Mouse (Mus musculus): ENCODE data around the gene Kbtbd4. TPM values are rescaled to one million over a fixed set of nuclear protein-coding genes. Genes with fewer than 3 reads are reported as not detected.

The Kbtbd4 gene
- polyA plus RNA-seq, 1 experiment from 2014 or later = 27.4 TPM

GRCm38 (mm10) chr2:90938362-90938761 lies 33.8 kb downstream of the Kbtbd4 start:
- Histone ChIP-seq H3K27ac (no peak overlapping the region), H3K4me2 (no peak overlapping the region), H3K9ac (no peak overlapping the region), H3K27me3 (replicated peaks) (no peaks in the 10 kb centered on the region), H3K4me3 (replicated peaks) (no peak overlapping the region), H3K36me3 (no peaks in the 10 kb centered on the region), H3K9me3 (no peaks in the 10 kb centered on the region), H3K4me1 (peaks cover 14% of the 10 kb centered on the region; the same call in 1 of the 2 replicates)
- WGBS = 64% methylated on average over 3 of the region's 3 CpGs
- ATAC-seq (ENCODE audit: insufficient read depth, low FRiP score, low read depth) = no peak

GRCm38 (mm10) chr2:90939750-90940149 lies 35.2 kb downstream of the Kbtbd4 start:
- H3K9ac ChIP-seq = peak overlapping the region; percentile 34; the same call in 1 of the 2 replicates
- no peaks in the 10 kb centered on the region for H3K36me3 ChIP-seq
- H3K9me3 ChIP-seq = no peaks in the 10 kb centered on the region
- no peaks in the 10 kb centered on the region for H3K27me3 ChIP-seq (replicated peaks)
- peak overlapping the region; percentile 71 for H3K4me2 ChIP-seq
- H3K27ac ChIP-seq = peak overlapping the region; percentile 91
- H3K4me1 ChIP-seq = peaks cover 14% of the 10 kb centered on the region; the same call in 1 of the 2 replicates
- peak overlapping the region; percentile 87 for H3K4me3 ChIP-seq (replicated peaks)
- 36% methylated on average over 8 of the region's 8 CpGs for WGBS
- peak; percentile 41 for ATAC-seq (ENCODE audit: insufficient read depth, low FRiP score, low read depth)

GRCm38 (mm10) chr2:90940233-90941229 lies 36.0 kb downstream of the Kbtbd4 start, which contains the start of gene Celf1:
TSS of gene Celf1 (plus strand) at chr2:90940382.
- no peaks in the 10 kb centered on the region for H3K27me3 ChIP-seq (replicated peaks)
- under 1% methylated on average over 85 of the region's 113 CpGs for WGBS
- peak within 1 kb of the TSS; percentile 87 for H3K4me3 ChIP-seq (replicated peaks)
- H3K27ac ChIP-seq = peak within 1 kb of the TSS; percentile 91
- H3K9ac ChIP-seq = peak within 1 kb of the TSS; percentile 92
- no peaks in the 10 kb centered on the region for H3K9me3 ChIP-seq
- H3K4me1 ChIP-seq = peaks cover 14% of the 10 kb centered on the region; the same call in 1 of the 2 replicates
- H3K4me2 ChIP-seq = peak within 1 kb of the TSS; percentile 71
- H3K36me3 ChIP-seq = no peaks in the 10 kb centered on the region
- ATAC-seq (ENCODE audit: insufficient read depth, low FRiP score, low read depth) = peak; percentile 96

GRCm38 (mm10) chr2:90941744-90942143 lies 37.2 kb downstream of the Kbtbd4 start:
- H3K9me3 ChIP-seq = no peaks in the 10 kb centered on the region
- H3K4me3 ChIP-seq (replicated peaks) = peak overlapping the region; percentile 87; the same call in 1 of the 2 replicates
- no peak overlapping the region for H3K27ac ChIP-seq
- peak overlapping the region; percentile 71 for H3K4me2 ChIP-seq
- H3K4me1 ChIP-seq = peaks cover 14% of the 10 kb centered on the region; the same call in 1 of the 2 replicates
- ATAC-seq (ENCODE audit: insufficient read depth, low FRiP score, low read depth) = no peak
- no peaks in the 10 kb centered on the region for H3K36me3 ChIP-seq
- no peaks in the 10 kb centered on the region for H3K27me3 ChIP-seq (replicated peaks)
- H3K9ac ChIP-seq = no peak overlapping the region; the same call in 1 of the 2 replicates
- 54% methylated on average over 2 of the region's 2 CpGs for WGBS

- no peaks in the 10 kb centered on the region for H3K27me3 ChIP-seq (replicated peaks)
Observed at GRCm38 (mm10) chr2:90950149-90950548, 45.6 kb downstream of the Kbtbd4 start.

GRCm38 (mm10) chr2:90950582-90951194 lies 46.1 kb downstream of the Kbtbd4 start:
- Histone ChIP-seq H3K36me3 (no peaks in the 10 kb centered on the region), H3K9ac (no peak overlapping the region), H3K4me1 (0 out of 2 replicates have a peak, but pooled peaks cover 7% of the 10 kb centered on the region), H3K4me2 (no peak overlapping the region), H3K4me3 (replicated peaks) (no peak overlapping the region), H3K9me3 (no peaks in the 10 kb centered on the region), H3K27me3 (replicated peaks) (no peaks in the 10 kb centered on the region), H3K27ac (no peak overlapping the region)
- peak; percentile 56; the same call in 1 of the 2 replicates for ATAC-seq (ENCODE audit: insufficient read depth, low FRiP score, low read depth)

More at GRCm38 (mm10) chr2:90950149-90950548, 45.6 kb downstream of the Kbtbd4 start:
- Histone ChIP-seq H3K4me1 (0 out of 2 replicates have a peak, but pooled peaks cover 7% of the 10 kb centered on the region), H3K36me3 (no peaks in the 10 kb centered on the region), H3K4me3 (replicated peaks) (no peak overlapping the region), H3K9me3 (no peaks in the 10 kb centered on the region), H3K9ac (no peak overlapping the region), H3K27ac (no peak overlapping the region), H3K4me2 (no peak overlapping the region)
- ATAC-seq (ENCODE audit: insufficient read depth, low FRiP score, low read depth) = no peak
- 78% methylated on average over 5 of the region's 5 CpGs for WGBS

GRCm38 (mm10) chr2:90953461-90953860 lies 48.9 kb downstream of the Kbtbd4 start:
- no peaks in the 10 kb centered on the region for H3K9me3 ChIP-seq
- H3K4me1 ChIP-seq = 0 out of 2 replicates have a peak, but pooled peaks cover 7% of the 10 kb centered on the region
- WGBS = 54% methylated on average over 3 of the region's 3 CpGs
- no peak overlapping the region for H3K4me2 ChIP-seq
- ATAC-seq (ENCODE audit: insufficient read depth, low FRiP score, low read depth) = no peak
- H3K36me3 ChIP-seq = no peaks in the 10 kb centered on the region
- no peak overlapping the region for H3K4me3 ChIP-seq (replicated peaks)
- H3K27me3 ChIP-seq (replicated peaks) = no peaks in the 10 kb centered on the region
- no peak overlapping the region for H3K9ac ChIP-seq
- H3K27ac ChIP-seq = no peak overlapping the region

- no peak overlapping the region for H3K27ac ChIP-seq
- H3K9ac ChIP-seq = no peak overlapping the region
- H3K36me3 ChIP-seq = no peaks in the 10 kb centered on the region
- no peak for ATAC-seq (ENCODE audit: insufficient read depth, low FRiP score, low read depth)
- H3K9me3 ChIP-seq = no peaks in the 10 kb centered on the region
- H3K4me1 ChIP-seq = 0 out of 2 replicates have a peak, but pooled peaks cover 7% of the 10 kb centered on the region
- H3K4me3 ChIP-seq (replicated peaks) = no peak overlapping the region
- H3K27me3 ChIP-seq (replicated peaks) = no peaks in the 10 kb centered on the region
- WGBS = 63% methylated on average over 1 of the region's 1 CpGs
- no peak overlapping the region for H3K4me2 ChIP-seq
Observed at GRCm38 (mm10) chr2:90956053-90956452, 51.5 kb downstream of the Kbtbd4 start.

GRCm38 (mm10) chr2:90958856-90959255 lies 54.3 kb downstream of the Kbtbd4 start:
- WGBS = 75% methylated on average over 3 of the region's 3 CpGs
- Histone ChIP-seq H3K4me2 (no peak overlapping the region), H3K36me3 (no peaks in the 10 kb centered on the region), H3K27me3 (replicated peaks) (no peaks in the 10 kb centered on the region), H3K27ac (no peak overlapping the region), H3K9me3 (no peaks in the 10 kb centered on the region), H3K9ac (no peak overlapping the region), H3K4me3 (replicated peaks) (no peak overlapping the region), H3K4me1 (0 out of 2 replicates have a peak, but pooled peaks cover 3% of the 10 kb centered on the region)
- no peak for ATAC-seq (ENCODE audit: insufficient read depth, low FRiP score, low read depth)

- H3K27ac ChIP-seq = no peak overlapping the region
- H3K4me2 ChIP-seq = no peak overlapping the region
- H3K27me3 ChIP-seq (replicated peaks) = no peaks in the 10 kb centered on the region
- H3K4me1 ChIP-seq = 0 out of 2 replicates have a peak, but pooled peaks cover 6% of the 10 kb centered on the region
- H3K9me3 ChIP-seq = no peaks in the 10 kb centered on the region
- WGBS = 94% methylated on average over 2 of the region's 2 CpGs
- ATAC-seq (ENCODE audit: insufficient read depth, low FRiP score, low read depth) = no peak
- no peaks in the 10 kb centered on the region for H3K36me3 ChIP-seq
- no peak overlapping the region for H3K9ac ChIP-seq
- no peak overlapping the region for H3K4me3 ChIP-seq (replicated peaks)
Observed at GRCm38 (mm10) chr2:90960012-90960411, 55.5 kb downstream of the Kbtbd4 start.

Measured in stomach, embryonic 15.5 days (tissue).